Mouse (Mus musculus) olfactory bulb, adult 2 months (tissue): ENCODE results near the gene Scgn. TPM values are rescaled to one million over a fixed set of nuclear protein-coding genes. Genes with fewer than 3 reads are reported as not detected.

Experiments used
- H3K27ac ChIP-seq: fragments of 200-500 bp; 2 replicates; pipeline ENCODE4 v1.5.1; 2012; ENCODE audit warnings: low read depth, low read length; ENCODE audit not compliant: insufficient read depth
- H3K4me1 ChIP-seq: fragments of 200-500 bp; 2 replicates; pipeline ENCODE4 v1.6.1; 2012; ENCODE audit warnings: low read length; ENCODE audit not compliant: control insufficient read depth, insufficient read depth
- H3K4me3 ChIP-seq: fragments of 200-500 bp; 2 replicates; pipeline ENCODE4 v1.5.1; 2012; ENCODE audit warnings: mild to moderate bottlenecking, low read depth, low read length, moderate library complexity; ENCODE audit not compliant: insufficient read depth
- CTCF ChIP-seq: fragments of 200-500 bp; IDR thresholded peaks from 2 replicates; pipeline ENCODE4 v1.5.1; 2012; ENCODE audit warnings: low read depth, mild to moderate bottlenecking, low read length, moderate library complexity; ENCODE audit not compliant: insufficient read depth
- POLR2A ChIP-seq: fragments of 200-500 bp; IDR thresholded peaks from 2 replicates; pipeline ENCODE4 v1.6.1; 2012; ENCODE audit warnings: mild to moderate bottlenecking, low read depth, low read length, moderate library complexity; ENCODE audit not compliant: insufficient read depth
- WGBS: fragments of 180-500 bp; shearing (Covaris S2); methylation state at CpG from one replicate; pipeline ENCODE4 v1.1.7; 2018; 5-methylcytosine and 5-hydroxymethylcytosine counted together
- polyA plus RNA-seq: library from polyadenylated mRNA; stranded (reverse); fragments of >200 nt; gene quantifications from 2 replicates; pipeline ENCODE4 v1.2.4, GENCODE M21; 2012; ENCODE audit warnings: low replicate concordance; ENCODE audit not compliant: missing spikeins, insufficient read depth, insufficient read length

The Scgn gene
- polyA plus RNA-seq, 1 experiment = not detected

- H3K4me1 ChIP-seq = 0 out of 2 replicates have a peak, but pooled peaks cover 5% of the 10 kb centered on the region
- TF ChIP-seq POLR2A = no peak
- TF ChIP-seq CTCF = no peak
- H3K4me3 ChIP-seq = no peak overlapping the region
- no peak overlapping the region for H3K27ac ChIP-seq
- 71% methylated on average over 2 of the region's 2 CpGs for WGBS
Observed at GRCm38 (mm10) chr13:23998826-23999225, 7.8 kb upstream of the Scgn start.

DNA sequence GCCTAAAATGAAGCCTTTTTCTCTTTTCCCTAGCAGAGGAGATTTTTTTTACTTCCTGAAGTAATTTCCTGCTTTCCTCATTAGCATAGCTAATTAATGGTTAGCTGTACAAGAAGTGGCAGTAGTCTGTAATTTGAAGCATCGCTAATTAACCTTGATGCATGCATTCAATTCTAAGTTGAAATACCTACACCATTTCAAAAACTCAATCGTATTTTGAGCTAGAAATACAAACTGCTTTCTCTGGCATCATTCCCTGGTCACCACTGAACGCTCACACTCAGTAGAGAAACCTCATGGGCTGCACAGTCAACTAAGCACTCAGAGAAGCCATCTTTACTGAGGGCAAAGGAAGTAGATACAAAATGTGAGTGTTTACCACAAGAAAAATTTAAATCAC is 3.7 kb upstream of the Scgn start:
- Histone ChIP-seq H3K4me3 (no peak overlapping the region), H3K27ac (no peak overlapping the region), H3K4me1 (peaks cover 9% of the 10 kb centered on the region)
- no peak for TF ChIP-seq CTCF
- no peak for TF ChIP-seq POLR2A
- WGBS = 29% methylated on average over 3 of the region's 3 CpGs

DNA sequence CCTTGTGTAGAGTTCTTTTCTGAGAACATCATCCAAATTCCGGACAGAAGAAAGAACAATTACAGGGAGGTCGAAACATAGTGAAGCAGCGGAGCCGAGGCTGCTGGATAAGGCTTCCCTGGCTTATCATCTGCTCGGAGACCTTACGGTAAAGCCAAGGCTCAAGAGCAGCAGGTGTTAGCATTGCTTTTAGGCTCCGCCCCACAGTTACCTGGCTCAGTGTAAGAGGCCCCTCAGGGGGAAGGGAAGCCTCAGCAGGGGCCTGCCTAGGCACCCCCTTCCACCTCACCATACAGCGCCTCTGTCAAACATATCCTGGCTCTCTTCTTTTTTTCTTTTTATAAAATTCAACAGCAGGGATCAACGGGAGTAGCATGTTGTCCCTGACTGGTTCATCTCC is 3.0 kb upstream of the Scgn start:
- TF ChIP-seq POLR2A (no peak), CTCF (no peak)
- WGBS = 62% methylated on average over 9 of the region's 9 CpGs
- Histone ChIP-seq H3K27ac (no peak overlapping the region), H3K4me1 (peaks cover 9% of the 10 kb centered on the region), H3K4me3 (no peak overlapping the region)

- Histone ChIP-seq H3K4me3 (peak overlapping the region; percentile 47; the same call in 1 of the 2 replicates), H3K27ac (no peak overlapping the region), H3K4me1 (peaks cover 9% of the 10 kb centered on the region)
- WGBS = 28% methylated on average over 5 of the region's 5 CpGs
- TF ChIP-seq POLR2A (no peak), CTCF (no peak)
Observed at GRCm38 (mm10) chr13:23990451-23990850, 563 bp downstream of the Scgn start.

- no peak for TF ChIP-seq POLR2A
- TF ChIP-seq CTCF = no peak
- Histone ChIP-seq H3K4me3 (no peak overlapping the region), H3K4me1 (no peaks in the 10 kb centered on the region), H3K27ac (no peak overlapping the region)
- WGBS = 45% methylated on average over 3 of the region's 3 CpGs
Observed at GRCm38 (mm10) chr13:23985130-23985529, 5.9 kb downstream of the Scgn start.

- WGBS = 76% methylated on average over 5 of the region's 5 CpGs
- no peak overlapping the region for H3K4me3 ChIP-seq
- no peak for TF ChIP-seq POLR2A
- H3K27ac ChIP-seq = no peak overlapping the region
- peaks cover 6% of the 10 kb centered on the region for H3K4me1 ChIP-seq
Observed at GRCm38 (mm10) chr13:23972271-23972670, 18.7 kb downstream of the Scgn start.

DNA sequence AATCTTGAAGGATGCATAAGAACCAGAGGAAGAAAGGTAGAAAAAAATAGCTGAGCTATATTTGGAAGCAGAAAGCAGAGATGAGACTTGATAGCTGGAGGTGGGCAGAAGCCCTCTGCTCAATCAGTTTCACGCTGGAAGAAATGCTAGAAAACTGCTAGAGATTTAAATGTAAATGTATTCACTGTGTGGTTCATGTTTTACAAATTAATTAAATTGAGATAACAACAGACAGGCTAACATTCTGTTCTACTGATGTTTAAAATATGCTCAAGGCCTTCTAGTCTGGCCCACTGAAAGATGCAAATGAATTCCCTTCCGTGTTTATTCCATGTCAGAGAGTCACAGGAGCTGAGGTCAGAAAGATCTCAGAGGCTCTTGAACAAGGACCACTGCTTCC is 19.1 kb downstream of the Scgn start:
- Histone ChIP-seq H3K27ac (no peak overlapping the region), H3K4me3 (no peak overlapping the region), H3K4me1 (peaks cover 7% of the 10 kb centered on the region)
- no peak for TF ChIP-seq CTCF
- TF ChIP-seq POLR2A = no peak
- 70% methylated on average over 2 of the region's 2 CpGs for WGBS

- 40% methylated on average over 2 of the region's 2 CpGs for WGBS
- no peak overlapping the region for H3K27ac ChIP-seq
- H3K4me1 ChIP-seq = peaks cover 7% of the 10 kb centered on the region
- no peak for TF ChIP-seq POLR2A
- TF ChIP-seq CTCF = no peak
- H3K4me3 ChIP-seq = no peak overlapping the region
Observed at GRCm38 (mm10) chr13:23964909-23965308, 26.1 kb downstream of the Scgn start.

GRCm38 (mm10) chr13:23959776-23960175 is 31.2 kb downstream of the Scgn start:
- TF ChIP-seq CTCF (no peak), POLR2A (no peak)
- no peaks in the 10 kb centered on the region for H3K4me1 ChIP-seq
- no peak overlapping the region for H3K27ac ChIP-seq
- 51% methylated on average over 2 of the region's 2 CpGs for WGBS
- H3K4me3 ChIP-seq = no peak overlapping the region

- TF ChIP-seq CTCF (no peak), POLR2A (no peak)
- no peak overlapping the region for H3K4me3 ChIP-seq
- peak overlapping the region; percentile 73 for H3K27ac ChIP-seq
- peaks cover 8% of the 10 kb centered on the region for H3K4me1 ChIP-seq
- WGBS = 45% methylated on average over 3 of the region's 3 CpGs
Observed at GRCm38 (mm10) chr13:23950928-23951327, 40.1 kb downstream of the Scgn start.
